ENCODE assay signal across 19 mouse cellular contexts in the genomic region with DNA sequence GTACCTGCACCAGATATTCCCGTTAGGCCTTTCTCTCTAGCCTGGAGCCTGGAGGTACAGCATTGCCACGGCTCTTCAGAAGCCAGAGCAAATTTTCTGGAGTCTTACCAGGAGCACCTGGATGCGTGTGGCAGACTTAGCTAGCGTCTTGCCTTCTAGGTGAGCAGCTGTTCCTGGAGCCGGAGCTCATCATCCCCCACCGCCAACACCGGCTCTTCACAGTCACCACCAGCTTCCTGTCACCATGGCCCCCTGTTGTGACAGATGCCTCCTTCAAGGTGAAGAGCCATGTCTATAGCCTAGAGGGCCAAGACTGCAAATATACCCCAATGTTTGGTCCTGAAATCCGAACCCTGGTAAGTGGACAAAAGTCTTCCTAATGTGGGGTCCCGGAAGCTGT. TPM values are rescaled to one million over a fixed set of nuclear protein-coding genes. Genes with fewer than 3 reads are reported as not detected.
"Had no signal": no experiment of that assay in that cellular context is flagged by ENCODE, and none has a peak within 500 bp of the region (broad histone marks: within the 10 kb centered on the region; RNA-seq: fewer than 3 reads in every experiment).

No protein-coding gene starts in this region.

- H3K27me3 ChIP-seq: lung, embryonic 15.5 days; megakaryocyte, embryonic 14.5 days; midbrain, embryonic 15.5 days; neural tube, embryonic 12.5 days; neural tube, embryonic 15.5 days had no signal

- ATAC-seq: midbrain, embryonic 15.5 days had no signal

- DNase-seq: layer of hippocampus, postnatal 36 days; lung, adult 18-20 months; lung, postnatal 10 days; lung, postnatal 36 days; right cerebral cortex, adult 18-20 months; right cerebral cortex, postnatal 14 days; right cerebral cortex, postnatal 4 days; thymus, postnatal 25 days had no signal

- H3K9me3 ChIP-seq: lung, embryonic 15.5 days; megakaryocyte, embryonic 14.5 days; midbrain, embryonic 10.5 days; midbrain, embryonic 15.5 days; neural tube, embryonic 12.5 days; neural tube, embryonic 15.5 days had no signal

- H3K4me2 ChIP-seq: lung, embryonic 15.5 days; midbrain, embryonic 15.5 days; neural tube, embryonic 12.5 days; neural tube, embryonic 15.5 days had no signal

- H3K4me1 ChIP-seq: midbrain, embryonic 10.5 days; midbrain, embryonic 15.5 days; neural tube, embryonic 12.5 days; neural tube, embryonic 15.5 days had no signal

- H3K27ac ChIP-seq: kidney, postnatal 0 days; left cerebral cortex, adult 2 months; liver, embryonic 14.5 days; lung, embryonic 15.5 days; midbrain, embryonic 10.5 days; midbrain, embryonic 15.5 days; neural tube, embryonic 12.5 days; neural tube, embryonic 15.5 days; stomach, postnatal 0 days had no signal

- H3K9ac ChIP-seq: liver, embryonic 14.5 days; lung, embryonic 15.5 days; midbrain, embryonic 15.5 days; neural tube, embryonic 15.5 days had no signal

- H3K4me3 ChIP-seq: left cerebral cortex, adult 2 months; lung, embryonic 15.5 days; megakaryocyte, embryonic 14.5 days; midbrain, embryonic 10.5 days; midbrain, embryonic 15.5 days; neural tube, embryonic 12.5 days; neural tube, embryonic 15.5 days had no signal

RNA-seq across cellular contexts. Expression of a gene that starts 5.6 kb away (rescaled TPM):
- polyA plus RNA-seq: liver, adult 2 months had no signal
